Mouse (Mus musculus): ENCODE results near the gene Tle3. TPM values are rescaled to one million over a fixed set of nuclear protein-coding genes. Genes with fewer than 3 reads are reported as not detected.

Gene Tle3
- polyA plus RNA-seq, 2 experiments: 2.9 to 4.6 TPM

- Histone ChIP-seq H3K27me3 (ENCODE audit: control insufficient read depth, insufficient read depth, low read length) (no peaks in the 10 kb centered on the region), H3K4me1 (replicated peaks; ENCODE audit: control insufficient read depth in 2 of 2, insufficient read depth in 2 of 2, low read length in 1 of 2) (no peaks in the 10 kb centered on the region), H3K36me3 (replicated peaks; ENCODE audit: control insufficient read depth, insufficient read depth, low read depth) (no peaks in the 10 kb centered on the region; the same call in 1 of the 2 replicates), H3K4me3 (ENCODE audit: insufficient read depth in 1 of 2, low read depth in 2 of 2, low read length in 2 of 2) (no peak overlapping the region), H3K4me2 (ENCODE audit: low read depth) (no peak overlapping the region), H3K9me3 (ENCODE audit: control insufficient read depth, low read length) (no peaks in the 10 kb centered on the region), H3K27ac (no peak overlapping the region), H3K9ac (replicated peaks) (no peak overlapping the region)
- no peak for DNase-seq (ENCODE audit: low read depth in 3 of 3, low spot score in 3 of 3)
- no peak for TF ChIP-seq EP300 (IDR thresholded peaks at IDR 0.05; ENCODE audit: low read depth)
- TF ChIP-seq CTCF (IDR thresholded peaks at IDR 0.05; ENCODE audit: low read depth): no peak
- ATAC-seq (ENCODE audit: insufficient read depth): no peak
- 76% methylated on average over 9 of the region's 9 CpGs for WGBS (ENCODE audit: insufficient replicate concordance)
These were observed 26.0 kb downstream of the Tle3 start for GRCm38 (mm10) chr9:61398160-61398559.

GRCm38 (mm10) chr9:61400132-61400531, 28.0 kb downstream of the Tle3 start:
- 79% methylated on average over 7 of the region's 7 CpGs for WGBS (ENCODE audit: insufficient replicate concordance)

GRCm38 (mm10) chr9:61401664-61402063, 29.5 kb downstream of the Tle3 start:
- Histone ChIP-seq H3K4me2 (ENCODE audit: low read depth) (no peak overlapping the region), H3K9me3 (ENCODE audit: control insufficient read depth, low read length) (no peaks in the 10 kb centered on the region), H3K9ac (replicated peaks) (no peak overlapping the region), H3K4me1 (replicated peaks; ENCODE audit: control insufficient read depth in 2 of 2, insufficient read depth in 2 of 2, low read length in 1 of 2) (no peaks in the 10 kb centered on the region), H3K27ac (no peak overlapping the region), H3K4me3 (ENCODE audit: insufficient read depth in 1 of 2, low read depth in 2 of 2, low read length in 2 of 2) (no peak overlapping the region), H3K36me3 (replicated peaks; ENCODE audit: control insufficient read depth, insufficient read depth, low read depth) (no peaks in the 10 kb centered on the region; the same call in 1 of the 2 replicates), H3K27me3 (ENCODE audit: control insufficient read depth, insufficient read depth, low read length) (no peaks in the 10 kb centered on the region)
- TF ChIP-seq EP300 (IDR thresholded peaks at IDR 0.05; ENCODE audit: low read depth) (no peak), CTCF (IDR thresholded peaks at IDR 0.05; ENCODE audit: low read depth) (no peak)
- ATAC-seq (ENCODE audit: insufficient read depth) (no peak), DNase-seq (ENCODE audit: low read depth in 3 of 3, low spot score in 3 of 3) (no peak)
- 68% methylated on average over 9 of the region's 9 CpGs for WGBS (ENCODE audit: insufficient replicate concordance)

More at GRCm38 (mm10) chr9:61400132-61400531, 28.0 kb downstream of the Tle3 start:
- Histone ChIP-seq H3K9ac (replicated peaks) (no peak overlapping the region), H3K27ac (no peak overlapping the region), H3K4me3 (ENCODE audit: insufficient read depth in 1 of 2, low read depth in 2 of 2, low read length in 2 of 2) (no peak overlapping the region), H3K4me2 (ENCODE audit: low read depth) (no peak overlapping the region), H3K4me1 (replicated peaks; ENCODE audit: control insufficient read depth in 2 of 2, insufficient read depth in 2 of 2, low read length in 1 of 2) (no peaks in the 10 kb centered on the region), H3K9me3 (ENCODE audit: control insufficient read depth, low read length) (no peaks in the 10 kb centered on the region), H3K27me3 (ENCODE audit: control insufficient read depth, insufficient read depth, low read length) (no peaks in the 10 kb centered on the region), H3K36me3 (replicated peaks; ENCODE audit: control insufficient read depth, insufficient read depth, low read depth) (no peaks in the 10 kb centered on the region; the same call in 1 of the 2 replicates)
- no peak for TF ChIP-seq CTCF (IDR thresholded peaks at IDR 0.05; ENCODE audit: low read depth)
- no peak for TF ChIP-seq EP300 (IDR thresholded peaks at IDR 0.05; ENCODE audit: low read depth)
- DNase-seq (ENCODE audit: low read depth in 3 of 3, low spot score in 3 of 3) (no peak), ATAC-seq (ENCODE audit: insufficient read depth) (no peak)

- no peak for TF ChIP-seq EP300 (IDR thresholded peaks at IDR 0.05; ENCODE audit: low read depth)
- 67% methylated on average over 4 of the region's 4 CpGs for WGBS (ENCODE audit: insufficient replicate concordance)
- Histone ChIP-seq H3K36me3 (replicated peaks; ENCODE audit: control insufficient read depth, insufficient read depth, low read depth) (no peaks in the 10 kb centered on the region; the same call in 1 of the 2 replicates), H3K9ac (replicated peaks) (no peak overlapping the region), H3K4me1 (replicated peaks; ENCODE audit: control insufficient read depth in 2 of 2, insufficient read depth in 2 of 2, low read length in 1 of 2) (no peaks in the 10 kb centered on the region), H3K9me3 (ENCODE audit: control insufficient read depth, low read length) (no peaks in the 10 kb centered on the region), H3K27me3 (ENCODE audit: control insufficient read depth, insufficient read depth, low read length) (no peaks in the 10 kb centered on the region), H3K4me3 (ENCODE audit: insufficient read depth in 1 of 2, low read depth in 2 of 2, low read length in 2 of 2) (no peak overlapping the region), H3K27ac (no peak overlapping the region), H3K4me2 (ENCODE audit: low read depth) (no peak overlapping the region)
- ATAC-seq (ENCODE audit: insufficient read depth): no peak
- DNase-seq (ENCODE audit: low read depth in 3 of 3, low spot score in 3 of 3): no peak
These were observed 30.1 kb downstream of the Tle3 start for GRCm38 (mm10) chr9:61402268-61402667.

GRCm38 (mm10) chr9:61402716-61403115, 30.6 kb downstream of the Tle3 start:
- Histone ChIP-seq H3K9me3 (ENCODE audit: control insufficient read depth, low read length) (no peaks in the 10 kb centered on the region), H3K27me3 (ENCODE audit: control insufficient read depth, insufficient read depth, low read length) (no peaks in the 10 kb centered on the region), H3K36me3 (replicated peaks; ENCODE audit: control insufficient read depth, insufficient read depth, low read depth) (no peaks in the 10 kb centered on the region; the same call in 1 of the 2 replicates), H3K9ac (replicated peaks) (no peak overlapping the region), H3K4me3 (ENCODE audit: insufficient read depth in 1 of 2, low read depth in 2 of 2, low read length in 2 of 2) (no peak overlapping the region), H3K4me1 (replicated peaks; ENCODE audit: control insufficient read depth in 2 of 2, insufficient read depth in 2 of 2, low read length in 1 of 2) (no peaks in the 10 kb centered on the region), H3K27ac (no peak overlapping the region), H3K4me2 (ENCODE audit: low read depth) (no peak overlapping the region)
- DNase-seq (ENCODE audit: low read depth in 3 of 3, low spot score in 3 of 3) (no peak), ATAC-seq (ENCODE audit: insufficient read depth) (no peak)
- WGBS (ENCODE audit: insufficient replicate concordance): 75% methylated on average over 5 of the region's 5 CpGs
- TF ChIP-seq CTCF (IDR thresholded peaks at IDR 0.05; ENCODE audit: low read depth) (no peak), EP300 (IDR thresholded peaks at IDR 0.05; ENCODE audit: low read depth) (no peak)

All from liver, embryonic 14.5 days (tissue).